Mouse (Mus musculus) fibroblast of lung, adult 2 months (primary cell): ENCODE data around the gene Hao2.

Experiments
- DNase-seq: peaks from one replicate; pipeline ENCODE4 v3.0.0-alpha.2; 2011; ENCODE audit warnings: low read depth

The Hao2 gene

GRCm38 (mm10) chr3:98856892-98857291 is 36.1 kb downstream of the Hao2 start:
- DNase-seq = no peak

GRCm38 (mm10) chr3:98855160-98855559 is 37.9 kb downstream of the Hao2 start:
- DNase-seq = no peak

DNA sequence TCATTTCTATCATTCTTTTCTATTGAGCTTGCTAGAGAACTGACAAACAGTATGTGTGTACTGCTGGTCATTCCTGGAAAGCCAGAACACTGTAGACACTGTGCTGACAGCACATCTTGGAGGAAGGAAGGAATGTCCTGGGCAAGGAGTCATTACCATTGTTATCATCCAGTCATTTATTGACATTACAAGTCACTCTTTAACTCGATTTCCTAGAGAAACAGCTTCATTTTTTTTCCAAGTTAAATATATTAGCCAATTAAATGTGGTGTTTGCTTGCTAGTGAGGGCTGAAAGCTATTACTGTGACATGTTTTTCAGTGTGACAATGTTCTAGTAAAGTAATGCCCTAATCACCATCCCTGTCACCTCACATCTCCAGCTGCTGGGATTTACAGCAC is 39.4 kb downstream of the Hao2 start:
- DNase-seq = no peak

DNA sequence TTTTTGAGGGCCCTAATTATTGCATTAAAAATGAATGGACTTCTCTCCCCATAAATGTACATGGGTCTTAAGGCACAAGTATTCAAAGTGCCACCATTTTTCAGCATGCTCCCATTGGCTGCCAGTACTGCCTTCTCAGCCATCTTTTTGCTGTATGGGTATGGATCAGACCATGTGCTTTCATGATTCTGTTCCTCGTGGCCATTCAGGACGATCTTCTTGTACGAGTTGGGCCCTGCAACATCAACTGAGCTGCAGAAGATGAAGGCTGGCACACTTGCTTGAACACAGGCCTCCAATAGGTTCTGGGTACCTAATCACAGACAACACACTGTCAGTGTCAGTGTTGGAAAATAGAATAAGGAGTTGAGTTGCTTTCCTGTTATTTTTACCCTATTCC is 40.0 kb downstream of the Hao2 start:
- no peak for DNase-seq

DNA sequence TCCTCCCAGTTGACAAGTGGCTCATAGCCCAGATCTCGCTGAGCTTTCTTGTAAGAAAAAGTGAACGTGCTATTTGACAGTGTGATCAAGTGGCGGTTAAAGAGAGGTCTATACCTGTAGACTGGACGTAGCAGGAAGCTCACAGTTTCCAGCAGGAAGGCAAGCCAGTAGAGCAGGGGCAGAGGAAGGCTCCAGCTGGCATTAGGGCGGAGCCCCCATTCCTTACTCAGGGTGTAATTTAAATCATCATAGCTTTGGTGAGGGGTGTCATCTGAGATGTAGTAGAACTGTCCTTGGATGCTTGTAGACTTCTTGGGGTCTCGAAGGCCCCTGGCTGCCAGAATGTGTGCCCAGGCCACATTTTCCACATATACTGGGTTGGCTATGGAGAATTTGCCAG is 40.4 kb downstream of the Hao2 start:
- no peak for DNase-seq

DNA sequence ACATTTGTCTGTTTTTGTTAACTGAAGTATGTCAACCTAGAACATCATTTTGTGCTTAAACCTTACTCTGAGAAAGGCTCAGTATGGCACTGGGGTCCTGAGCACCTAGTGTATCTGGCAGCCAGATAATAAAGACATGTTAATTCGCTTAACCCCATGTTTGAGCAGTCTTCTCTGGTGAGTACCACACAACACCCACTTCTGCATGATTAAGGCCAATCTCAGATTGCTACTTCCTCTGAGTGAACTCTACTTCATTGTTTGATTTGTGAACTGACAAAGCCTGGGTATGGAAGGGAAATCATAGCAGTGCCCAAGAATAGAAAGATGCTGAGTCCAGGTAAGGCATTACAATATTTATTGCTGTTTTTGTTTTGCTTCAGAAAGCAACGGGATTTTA is 41.2 kb downstream of the Hao2 start:
- DNase-seq = no peak

DNA sequence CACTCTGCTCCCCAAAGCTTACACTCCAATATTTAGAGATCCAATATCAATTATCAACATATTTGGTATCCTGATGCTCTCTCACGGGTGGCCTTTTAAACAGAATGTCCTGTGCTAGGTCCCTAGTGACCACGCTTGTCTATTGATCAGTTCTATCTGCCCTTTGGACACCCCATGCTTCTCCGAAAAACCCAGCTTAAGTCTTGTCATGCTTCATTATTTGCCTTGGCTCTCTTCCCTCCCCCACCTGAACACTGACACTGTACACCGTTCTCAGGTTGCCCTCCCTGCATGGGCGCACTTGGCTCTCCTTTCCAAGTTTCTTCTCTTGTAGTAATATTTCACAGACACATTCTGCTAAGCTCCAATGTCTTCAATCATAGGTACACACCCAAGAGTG is 42.8 kb downstream of the Hao2 start:
- no peak for DNase-seq

GRCm38 (mm10) chr3:98848898-98849297 is 44.1 kb downstream of the Hao2 start:
- DNase-seq = no peak
